Mouse (Mus musculus) heart, postnatal 0 days (tissue): ENCODE results near the gene Mybpc3.

Experiments
- CTCF ChIP-seq: IDR thresholded peaks from 2 replicates; pipeline ENCODE4 v1.5.1; 2016; ENCODE audit warnings: antibody characterized with exemption, control low read depth, low read depth
- EP300 ChIP-seq: IDR thresholded peaks from 2 replicates; pipeline ENCODE4 v1.6.1; 2016; ENCODE audit warnings: antibody characterized with exemption, low read depth

DNA sequence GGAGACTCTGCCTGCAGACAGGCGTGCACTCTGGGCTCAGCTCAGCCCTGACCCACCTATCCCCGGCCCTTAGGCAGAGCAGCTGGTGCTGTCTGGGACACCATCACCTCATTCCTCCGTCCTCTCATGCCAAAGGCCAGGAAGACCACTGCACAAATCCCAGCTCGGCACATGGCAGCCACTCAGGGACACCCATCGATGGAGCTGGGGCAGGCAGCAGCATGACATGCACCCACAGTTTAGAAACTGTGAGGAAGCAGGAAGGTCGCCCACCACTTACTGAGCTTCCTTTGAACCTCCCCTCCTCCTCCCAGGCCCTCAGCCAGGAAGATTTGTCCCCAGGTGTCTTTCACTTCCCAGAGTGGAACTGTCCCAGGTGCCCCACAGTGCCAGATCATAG lies 19.5 kb downstream of the Mybpc3 start:
- TF ChIP-seq CTCF (no peak), EP300 (peak; percentile 55; the same call in 1 of the 2 replicates)
